Mouse (Mus musculus) right cerebral cortex, adult 2 months (tissue): ENCODE data around the gene Car11.

Experiments
- DNase-seq, 2 experiments: peaks; one replicate each; pipeline ENCODE4 v3.0.0; 2021 to 2022; ENCODE audit warnings: low spot score in 2 of 2

Gene Car11

DNA sequence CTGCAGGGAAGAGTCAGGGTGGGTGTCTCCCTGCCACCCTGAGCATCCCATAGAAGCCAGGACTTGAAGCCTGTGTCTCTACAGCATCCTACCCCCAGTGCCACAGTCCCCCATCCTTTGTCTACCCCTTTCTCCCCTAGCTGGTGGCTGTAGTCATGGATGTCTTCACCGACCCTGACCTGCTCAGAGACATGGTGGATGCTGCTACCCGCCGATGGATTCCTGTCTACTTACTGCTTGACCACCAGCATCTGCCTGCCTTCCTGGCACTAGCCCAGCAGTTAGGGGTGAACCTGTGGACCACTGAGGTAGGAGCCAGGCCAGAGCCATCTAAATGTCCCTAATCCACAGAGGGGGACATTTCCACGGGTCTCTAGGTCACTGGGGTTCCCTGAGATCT, 23.7 kb downstream of the Car11 start:
- no peak for DNase-seq

DNA sequence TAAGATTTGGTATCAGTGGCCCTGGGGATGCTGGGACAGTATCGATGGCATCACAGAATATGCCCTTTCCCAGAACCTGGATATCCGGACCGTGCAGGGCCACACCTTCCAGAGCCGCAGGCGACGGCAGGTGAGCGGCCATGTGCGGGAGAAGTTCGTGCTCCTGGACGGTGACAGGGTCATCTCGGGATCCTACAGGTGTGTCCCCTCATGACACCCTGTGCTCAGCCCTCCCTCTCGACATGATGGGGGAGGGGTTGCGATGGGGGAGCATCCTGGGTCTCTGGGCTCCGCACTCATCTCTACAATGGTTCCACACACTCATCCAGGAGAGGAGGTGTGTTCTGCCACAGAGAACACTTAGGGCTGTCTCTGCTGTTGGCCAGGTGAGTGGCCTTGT, 24.1 kb downstream of the Car11 start:
- no peak for DNase-seq

DNA sequence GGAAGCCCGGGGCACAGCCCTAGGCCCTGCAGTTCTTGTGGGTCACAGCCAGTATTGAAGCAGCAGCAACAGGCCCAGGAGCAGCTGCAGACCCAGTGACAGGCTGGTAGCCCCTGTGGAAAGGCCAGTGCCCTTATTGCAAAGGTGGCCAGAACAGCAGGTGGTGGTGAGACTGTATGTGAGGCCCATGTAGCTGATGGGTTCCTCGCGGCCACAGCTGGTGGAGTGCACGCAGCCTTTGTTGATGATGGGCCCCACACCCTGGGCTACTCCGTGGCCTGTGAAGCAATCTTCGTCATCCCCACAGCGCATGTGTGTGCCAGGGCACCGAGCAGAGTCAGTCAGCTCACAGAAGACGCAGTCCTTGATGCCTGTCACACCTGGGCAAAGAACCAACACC, 25.5 kb downstream of the Car11 start:
- no peak for DNase-seq

DNA sequence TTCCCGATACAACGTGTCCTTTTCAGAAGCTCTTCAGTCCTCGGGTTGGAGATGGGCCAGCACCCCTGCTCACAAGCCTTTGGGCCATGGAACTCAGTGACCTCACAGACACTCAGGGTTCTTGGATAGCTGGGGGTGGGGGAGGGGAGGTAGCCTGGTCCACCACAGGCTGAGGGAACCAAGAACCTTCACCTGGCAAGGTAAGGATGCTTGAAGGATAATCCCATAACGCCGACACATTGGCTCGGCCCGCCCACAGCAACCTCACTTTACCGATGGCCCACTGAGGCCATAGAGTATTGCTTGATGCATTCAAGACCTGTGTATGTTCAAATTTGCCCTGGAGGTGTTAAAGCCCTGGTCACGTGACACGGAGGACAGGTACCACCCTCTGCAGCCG, 26.1 kb downstream of the Car11 start, which contains the start of gene Spaca4:
TSS of gene Spaca4 (minus strand) at position 101 of the 400 bp plus-strand sequence.
- DNase-seq, result no peak

DNA sequence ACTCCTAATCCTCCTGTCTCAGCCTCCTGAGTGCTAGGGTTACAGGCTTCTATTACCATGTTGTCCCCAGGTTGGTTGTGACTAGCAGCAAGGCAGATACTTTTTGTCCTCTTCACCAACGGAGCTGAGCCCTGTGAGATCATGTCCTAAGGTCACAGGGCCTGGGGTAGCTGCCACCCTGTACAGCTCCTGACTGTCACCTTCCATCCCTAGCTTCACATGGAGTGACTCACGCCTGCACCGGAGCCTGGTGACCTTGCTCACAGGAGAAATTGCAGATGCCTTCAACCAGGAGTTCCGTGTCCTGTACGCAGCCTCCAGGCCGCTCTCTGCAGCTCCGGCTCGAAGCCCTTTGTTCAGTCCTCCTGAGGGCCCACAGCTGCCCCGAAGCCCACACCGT, 26.8 kb downstream of the Car11 start:
- DNase-seq, result no peak

DNA sequence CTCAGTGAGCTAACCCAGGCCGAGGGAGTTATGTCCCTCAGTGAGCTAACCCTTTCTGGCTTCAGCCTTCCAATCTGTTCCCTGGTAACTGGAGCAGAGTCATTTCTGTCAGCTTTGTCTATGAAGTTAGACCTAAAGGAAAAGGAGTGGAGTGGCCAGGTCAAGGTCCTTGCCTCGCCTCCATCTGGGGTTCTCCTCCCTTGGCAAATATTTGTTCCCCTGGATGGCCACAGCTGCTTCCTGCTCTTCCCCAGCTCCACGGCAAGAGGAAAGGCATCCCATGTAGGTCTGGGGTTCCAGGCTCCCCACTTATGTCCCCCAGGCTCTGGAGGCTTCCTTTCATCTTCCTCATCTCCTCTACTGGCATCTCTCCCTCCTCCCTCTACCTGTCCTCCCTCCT, 28.0 kb downstream of the Car11 start:
- no peak for DNase-seq

DNA sequence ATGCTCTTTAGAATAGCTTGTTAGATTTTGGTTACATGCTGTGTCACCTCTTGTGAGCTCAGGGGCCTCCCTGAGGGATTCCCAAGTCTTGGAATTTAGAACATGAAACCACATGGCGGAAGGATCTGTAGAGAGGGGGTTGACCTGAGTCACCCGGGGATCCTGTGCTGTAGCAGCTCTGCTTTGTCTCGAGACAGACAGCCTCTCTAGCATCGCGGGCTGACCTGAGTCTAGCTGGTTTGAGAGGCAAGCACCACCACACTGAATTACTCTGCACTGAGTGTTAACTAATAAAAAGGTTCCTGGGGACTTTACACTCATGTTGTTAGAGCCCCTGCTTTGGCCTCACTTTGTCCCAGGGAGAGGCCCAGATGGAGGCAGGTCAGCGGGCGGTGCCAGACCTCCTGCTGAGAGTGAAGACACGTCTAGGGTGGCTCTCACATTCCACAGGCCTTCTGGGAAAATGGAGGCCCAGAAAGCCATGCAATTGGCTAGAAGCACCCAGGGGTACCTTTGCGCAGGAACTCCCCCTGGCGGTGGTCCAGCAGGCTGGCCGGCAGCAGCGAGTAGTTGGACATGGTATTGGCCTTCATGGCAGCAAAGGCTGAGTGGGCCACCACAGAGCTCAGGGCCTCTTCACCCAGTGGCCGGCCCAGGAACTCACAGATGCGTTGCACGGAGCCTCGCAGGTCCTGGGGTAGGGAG, 31.2 kb downstream of the Car11 start:
- DNase-seq, result no peak

DNA sequence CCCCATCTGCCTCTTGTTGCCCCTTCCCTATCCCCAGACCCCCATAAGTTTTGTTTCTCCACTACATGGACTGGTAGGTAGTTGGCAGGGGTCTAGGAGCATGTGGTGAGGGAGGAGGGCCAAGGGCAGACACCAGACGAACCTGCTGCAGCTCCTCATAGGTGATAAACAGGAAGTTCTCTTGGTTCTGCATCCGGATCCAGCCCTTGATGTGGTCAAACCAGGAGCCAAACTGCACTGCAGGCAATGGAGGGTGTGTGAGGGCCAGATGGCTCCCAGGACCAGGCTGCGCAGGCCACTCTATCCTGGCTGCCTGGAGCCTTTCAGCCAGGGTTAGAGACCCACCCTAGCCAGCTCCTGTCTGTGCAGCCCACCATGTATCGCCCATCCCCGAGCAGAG, 33.8 kb downstream of the Car11 start:
- DNase-seq, result no peak

DNA sequence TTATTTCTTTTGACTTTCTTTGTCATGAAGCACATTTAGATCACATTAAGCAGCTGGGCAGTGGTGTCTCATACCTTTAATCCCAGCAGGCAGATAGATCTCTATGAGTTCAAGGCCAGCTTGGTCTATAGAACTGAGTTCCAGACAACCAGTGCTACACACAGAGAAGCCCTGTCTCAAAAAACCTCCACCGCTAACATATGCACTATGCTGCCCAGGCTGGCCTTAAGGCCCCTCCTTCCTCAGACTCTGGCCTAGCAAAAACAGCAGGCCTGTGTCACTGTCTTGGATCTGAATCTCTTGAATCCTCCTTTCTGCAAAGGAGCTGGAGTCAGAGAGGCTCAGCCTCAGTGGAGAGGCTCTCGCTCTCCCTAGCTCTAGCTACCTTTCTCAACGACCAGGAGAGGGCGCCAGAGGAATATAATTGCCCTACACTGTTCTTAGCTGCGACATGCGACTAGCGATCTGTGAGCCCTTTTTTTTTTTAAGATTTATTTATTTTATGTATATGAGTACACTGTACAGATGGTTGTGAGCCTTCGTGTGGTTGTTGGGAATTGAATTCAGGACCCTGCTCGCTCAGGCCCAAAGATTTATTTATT, 39.6 kb downstream of the Car11 start:
- DNase-seq, result peak; percentile 88 to 92

DNA sequence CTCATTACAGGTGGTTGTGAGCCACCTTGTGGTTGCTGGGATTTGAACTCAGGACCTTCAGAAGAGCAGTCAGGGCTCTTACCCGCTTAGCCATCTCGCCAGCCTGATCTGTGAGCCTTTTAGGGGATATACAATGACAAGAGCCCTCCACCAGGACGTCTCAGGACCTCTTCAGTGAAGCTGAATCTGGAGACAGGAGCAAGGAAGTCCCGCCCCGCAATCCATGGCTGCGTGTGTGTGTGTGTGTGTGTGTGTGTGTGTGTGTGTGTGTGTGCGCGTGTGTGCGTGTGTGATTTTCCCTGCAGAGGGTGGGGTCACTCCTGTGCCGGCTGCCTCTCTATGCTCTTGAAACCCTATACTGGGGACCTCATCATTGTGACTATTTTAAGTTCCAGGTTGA, 40.2 kb downstream of the Car11 start:
- DNase-seq, result no peak

DNA sequence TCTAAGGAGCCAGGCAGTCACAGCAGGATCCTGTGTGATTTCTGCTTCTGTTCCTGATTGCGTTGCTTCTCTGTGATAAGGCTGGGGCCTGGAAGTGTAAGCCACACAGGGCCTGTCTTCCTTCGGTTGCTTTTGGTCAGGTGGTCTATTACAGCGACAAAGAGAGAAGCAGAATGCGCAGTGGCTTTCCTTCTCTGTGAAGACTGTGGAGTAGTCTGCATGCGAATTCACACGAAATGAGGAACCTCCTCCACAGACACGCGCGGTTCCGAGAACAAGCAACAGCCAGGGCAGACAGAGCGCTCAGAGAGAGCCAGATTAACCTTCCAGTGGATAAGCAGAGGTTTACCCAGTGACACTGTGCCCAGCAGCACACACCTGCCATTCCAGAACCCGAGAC, 41.7 kb downstream of the Car11 start:
- DNase-seq, result no peak

DNA sequence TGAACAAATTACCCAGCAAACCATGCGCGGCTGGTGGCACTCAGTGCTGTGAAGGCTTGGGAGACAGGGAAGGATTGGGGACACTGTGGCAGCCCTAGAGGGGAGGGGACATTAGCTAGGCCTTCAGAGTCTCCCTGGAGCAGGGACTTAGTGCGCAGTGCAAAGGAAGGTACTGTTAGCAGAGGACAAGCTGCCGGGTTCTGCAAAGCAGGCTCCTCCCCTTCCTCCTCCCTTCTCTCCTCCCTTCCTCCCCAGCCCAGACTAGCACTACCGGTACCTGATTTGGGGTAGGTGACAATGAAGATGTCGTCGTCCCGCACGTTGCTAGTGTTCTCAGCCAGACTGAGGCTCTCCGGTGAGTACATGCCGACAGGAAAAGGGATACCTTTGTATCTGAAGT, 42.1 kb downstream of the Car11 start:
- DNase-seq, result peak in 1 of 2 experiments; percentile 39

DNA sequence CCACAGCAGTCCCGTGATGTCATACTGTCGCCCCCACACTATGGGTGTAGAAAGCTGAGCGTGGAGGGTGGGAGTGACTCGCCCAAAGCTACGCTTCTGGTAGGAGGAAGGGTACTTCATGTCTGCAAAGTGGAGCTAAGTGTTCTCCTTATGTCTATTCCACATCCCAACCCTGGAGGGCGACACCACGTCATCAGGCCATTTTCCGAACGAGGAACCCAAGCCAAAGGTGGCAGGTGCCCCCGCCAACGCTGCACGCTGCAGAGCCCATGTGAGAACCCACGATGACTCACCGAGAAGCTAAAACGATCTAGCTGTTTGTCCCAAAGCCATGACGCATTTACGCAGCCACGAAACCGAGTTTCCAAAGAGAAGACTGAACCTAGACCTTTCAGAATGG, 42.7 kb downstream of the Car11 start:
- peak; percentile 84 to 85 for DNase-seq

DNA sequence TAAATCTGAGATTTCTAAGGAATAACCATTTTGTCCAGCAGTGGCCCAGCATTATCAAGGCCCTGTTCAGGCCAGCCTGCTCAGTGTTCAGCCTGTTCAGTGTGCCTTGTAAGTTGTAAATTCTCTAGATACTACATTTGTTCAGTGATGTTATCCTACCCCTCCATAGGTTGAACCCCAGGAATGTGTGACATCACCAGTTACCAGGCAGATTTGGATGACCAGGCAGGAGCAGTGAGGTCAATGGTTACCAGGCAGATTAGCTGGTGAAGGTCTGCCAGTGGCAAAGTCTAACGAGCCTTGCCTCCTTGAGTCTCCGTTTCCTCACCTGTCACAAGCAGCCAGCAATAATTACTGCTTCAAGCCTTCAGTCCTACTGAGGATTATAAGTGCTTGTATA, 44.7 kb downstream of the Car11 start:
- peak; percentile 73 for DNase-seq

DNA sequence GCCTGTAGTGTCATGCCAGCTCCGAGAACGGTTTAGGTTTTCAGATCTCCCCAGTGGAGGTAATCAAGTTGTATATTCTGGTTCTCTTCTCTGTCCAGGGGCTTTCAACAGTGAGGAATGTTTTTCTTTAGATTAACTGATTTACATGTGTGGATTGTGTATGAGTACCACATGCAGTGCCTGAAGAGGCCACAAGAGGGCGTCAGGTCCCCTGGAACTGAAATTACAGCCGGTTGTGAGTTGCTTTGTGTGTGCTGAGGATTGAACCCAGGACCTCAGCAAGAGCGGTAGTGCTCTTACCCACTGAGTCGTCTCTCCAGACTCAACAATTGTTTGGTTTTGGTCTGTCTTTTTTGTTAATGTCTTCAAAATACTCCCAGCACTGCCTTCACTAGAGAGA, 46.9 kb downstream of the Car11 start:
- no peak for DNase-seq

DNA sequence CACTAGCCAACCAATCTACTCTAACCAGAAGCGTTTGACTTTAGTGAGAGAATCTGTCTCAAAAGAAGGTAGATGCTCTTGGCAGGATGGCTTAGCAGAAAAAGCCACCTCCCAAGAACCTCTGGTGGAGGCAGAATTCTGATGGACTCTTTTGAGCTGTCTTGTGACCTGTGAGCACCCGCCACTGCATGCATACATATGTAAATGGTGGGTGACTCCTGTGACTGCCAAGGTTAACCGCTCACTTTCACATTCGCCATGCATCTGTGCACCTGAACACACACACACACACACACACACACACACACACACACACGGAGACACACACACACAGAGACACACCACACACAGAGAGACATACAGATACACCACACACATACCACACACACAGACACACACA, 47.8 kb downstream of the Car11 start:
- no peak for DNase-seq

DNA sequence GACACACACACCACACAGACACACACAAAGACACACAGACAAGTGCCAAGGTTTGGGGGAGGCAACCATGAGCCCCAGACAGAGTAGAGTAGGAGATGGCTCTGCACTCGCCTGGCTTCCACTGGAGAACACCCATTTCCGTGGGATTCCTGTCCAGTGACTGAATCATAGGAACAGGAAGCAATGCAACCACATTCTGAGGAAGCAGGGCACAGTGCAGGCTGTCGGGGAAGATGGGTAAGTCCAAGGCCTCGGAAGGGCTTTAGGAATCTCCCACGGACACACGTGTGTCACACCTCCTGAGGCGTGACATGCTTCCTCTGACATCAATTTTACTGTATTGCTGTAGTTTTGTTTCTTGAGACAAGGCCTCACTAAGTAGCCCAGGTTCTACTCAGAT, 48.5 kb downstream of the Car11 start:
- DNase-seq, result no peak

DNA sequence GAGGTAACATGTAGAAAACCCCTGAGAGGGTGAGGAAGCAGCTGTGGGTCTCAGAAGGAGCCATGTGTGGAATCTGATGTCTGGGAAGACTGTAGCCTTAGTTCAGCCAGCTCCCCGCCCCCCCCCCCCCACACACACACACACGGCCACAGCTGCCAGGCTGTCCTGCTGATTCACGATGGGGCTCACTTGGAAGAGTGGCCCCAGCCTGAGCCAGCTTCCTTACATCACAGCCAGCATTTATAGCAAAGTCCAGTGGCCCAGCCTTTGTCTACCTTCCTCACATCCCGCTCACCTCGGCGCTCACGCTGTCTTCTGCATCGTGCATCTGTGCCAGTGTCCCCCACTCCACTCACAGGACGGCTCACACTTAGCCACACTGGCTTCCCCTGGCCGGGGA, 49.8 kb downstream of the Car11 start:
- no peak for DNase-seq

DNA sequence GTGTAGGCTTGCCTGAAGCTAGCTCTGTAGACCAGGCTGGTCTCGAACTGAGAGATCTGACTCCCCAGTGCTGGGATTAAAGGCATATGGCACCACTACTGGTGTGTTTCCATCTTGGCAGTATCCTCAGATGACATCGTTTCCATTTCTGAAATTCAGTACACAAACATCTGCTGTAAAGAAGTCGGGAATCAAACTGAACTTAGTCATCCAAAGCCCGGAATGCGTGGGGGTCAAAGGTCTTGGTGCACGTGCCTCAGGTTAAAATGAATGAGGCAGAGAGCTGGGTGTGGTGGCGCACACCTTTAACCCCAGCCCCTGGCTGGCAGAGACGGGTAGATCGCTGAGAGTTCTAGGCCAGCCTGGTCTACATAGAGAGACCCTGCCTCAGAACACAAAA, 50.5 kb downstream of the Car11 start:
- no peak for DNase-seq
